Mouse (Mus musculus): ENCODE data around the gene Pik3r5.

DNA sequence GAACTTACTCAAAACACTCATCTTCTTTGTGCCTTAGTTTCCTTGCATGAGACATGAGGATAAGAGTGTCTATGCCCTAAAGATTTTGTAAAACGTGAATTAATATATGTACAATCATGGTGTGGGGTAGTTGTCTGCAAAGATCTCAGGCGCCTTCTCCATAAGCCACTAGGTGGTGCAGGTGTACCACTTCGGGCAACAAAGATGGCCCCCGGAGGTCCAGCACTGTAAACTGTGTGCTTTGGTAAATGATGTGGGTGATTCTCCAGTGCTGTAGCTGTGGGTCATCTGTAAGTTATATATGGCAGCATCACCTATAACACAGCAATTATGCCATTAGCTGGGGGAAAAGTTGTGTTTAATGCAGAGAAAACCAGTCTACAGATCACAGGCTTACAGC lies 27.7 kb upstream of the Pik3r5 start:
- TF ChIP-seq MAFK (IDR thresholded peaks at IDR 0.05; ENCODE audit: insufficient read depth, low read depth, low read length): no peak
- no peak for TF ChIP-seq ZNF384 (IDR thresholded peaks at IDR 0.05; ENCODE audit: low read depth, low read length)
- TF ChIP-seq CHD2 (IDR thresholded peaks at IDR 0.05; ENCODE audit: low read depth, low read length): no peak
